Mouse (Mus musculus) cerebellum, postnatal 36 days (tissue): ENCODE results near the gene Ap3b2.
"Not testable (repeated sequence)": the region's sequence is repeated elsewhere in the genome, so short reads cannot be mapped to it uniquely, and the experiment has no call there.

ENCODE experiments used
- DNase-seq, 2 experiments: peaks; one replicate each; pipeline ENCODE4 v3.0.0; 2021 to 2022; ENCODE audit warnings: mixed read lengths in 2 of 2

The Ap3b2 gene

GRCm38 (mm10) chr7:81493331-81494021, at the start of gene Ap3b2:
TSS of gene Ap3b2 (minus strand) at chr7:81493925.
- peak; percentile 79 to 81 for DNase-seq

DNA sequence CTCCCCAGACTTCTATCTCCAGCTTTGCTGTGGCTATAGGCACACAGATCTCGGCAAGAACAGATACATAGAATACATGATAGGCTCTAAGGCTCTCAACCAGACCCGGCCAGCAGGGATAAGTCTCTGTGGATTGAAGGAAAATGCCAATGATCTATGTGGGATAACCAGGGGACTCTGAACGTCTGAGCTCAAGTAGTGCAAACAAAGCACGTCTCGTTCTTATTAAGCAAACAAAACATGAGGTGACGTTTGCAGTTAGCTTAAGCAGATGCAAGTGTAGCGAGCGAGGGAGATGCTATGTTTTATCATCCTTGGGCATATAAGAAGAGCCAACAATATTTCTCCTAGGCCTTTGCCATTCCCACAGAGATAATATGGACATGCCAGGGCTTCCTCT, 49.2 kb upstream of the Ap3b2 start:
- no peak for DNase-seq

GRCm38 (mm10) chr7:81541924-81542524, 48.3 kb upstream of the Ap3b2 start:
- peak; percentile 17 to 41 for DNase-seq

DNA sequence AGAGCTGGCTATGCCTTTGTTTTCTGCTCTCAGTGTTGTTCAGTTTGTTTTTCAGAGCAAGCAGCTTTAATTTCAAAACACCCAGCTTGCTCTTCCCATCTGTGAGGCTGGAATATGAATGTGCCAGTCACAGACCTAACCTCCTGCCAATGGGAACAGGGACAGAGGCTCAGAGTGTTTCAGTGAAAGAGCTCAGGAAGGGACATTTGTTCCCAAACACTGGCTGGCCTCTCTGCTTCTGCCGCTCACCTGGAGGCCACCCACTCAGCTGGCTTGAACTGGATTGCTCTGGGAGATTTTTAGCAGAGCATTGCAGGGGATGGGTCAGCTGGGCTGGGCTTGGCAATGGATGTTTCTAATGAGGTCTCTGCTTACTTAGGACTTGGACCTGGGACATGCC, 47.3 kb upstream of the Ap3b2 start:
- DNase-seq: peak in 1 of 2 experiments; percentile 5

DNA sequence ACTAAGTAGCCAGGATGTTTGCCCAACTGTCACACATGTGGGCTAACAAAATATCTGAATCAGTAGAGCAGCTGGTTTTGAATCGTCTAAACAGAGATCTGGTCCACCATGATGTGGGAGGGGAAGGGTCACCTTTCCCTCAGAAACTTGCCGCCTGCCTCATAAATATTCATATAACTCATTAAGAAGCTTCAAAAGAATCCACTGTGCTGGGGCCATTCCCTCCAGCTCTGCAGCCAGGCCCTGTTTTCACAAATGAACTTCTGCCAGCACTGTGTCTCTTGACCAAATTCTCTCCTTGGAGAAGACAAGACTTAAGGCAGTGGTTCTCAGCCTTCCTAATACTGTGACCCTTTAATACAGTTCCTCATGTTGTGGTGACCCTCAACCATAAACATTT, 45.8 kb upstream of the Ap3b2 start:
- no peak for DNase-seq

GRCm38 (mm10) chr7:81538070-81538675, 44.4 kb upstream of the Ap3b2 start:
- DNase-seq: no peak

GRCm38 (mm10) chr7:81536478-81536877, 42.8 kb upstream of the Ap3b2 start:
- DNase-seq: no peak

DNA sequence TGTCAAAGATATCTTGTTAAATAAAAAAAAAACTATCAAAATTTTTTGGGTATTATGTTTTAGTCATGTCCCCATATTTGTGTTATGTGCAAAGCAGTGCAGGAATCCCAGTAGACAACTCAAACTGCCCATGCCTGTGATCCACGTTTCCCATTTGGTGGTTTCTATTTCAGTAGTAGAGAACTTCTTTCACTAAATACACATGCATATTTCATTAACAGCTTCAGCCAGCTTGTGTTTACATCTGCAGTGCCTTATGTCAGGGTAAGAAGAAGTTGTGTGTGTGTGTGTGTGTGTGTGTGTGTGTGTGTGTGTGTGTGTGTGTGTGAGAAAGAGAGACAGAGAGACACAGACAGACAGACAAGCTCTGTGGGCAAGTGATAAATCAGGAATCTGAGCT, 37.7 kb upstream of the Ap3b2 start:
- DNase-seq: no peak

- DNase-seq: no peak
Measured at GRCm38 (mm10) chr7:81528918-81529317, 35.2 kb upstream of the Ap3b2 start.

DNA sequence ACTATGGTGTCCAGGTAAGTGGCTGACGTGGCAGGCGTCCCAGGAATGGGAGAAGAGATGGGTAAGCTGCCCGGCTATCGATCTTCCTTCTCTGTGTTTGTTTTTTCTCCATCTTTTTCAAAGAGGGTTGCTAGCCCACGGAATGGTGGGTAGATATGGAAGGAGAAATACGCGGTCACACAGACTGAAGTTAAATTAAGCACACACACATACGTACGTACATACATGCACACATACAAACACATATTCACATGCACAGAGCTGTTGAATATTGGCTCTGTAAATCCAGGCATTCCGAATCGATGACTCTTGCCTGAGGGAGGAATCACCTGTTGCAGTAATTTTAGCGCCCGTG, 29.9 kb upstream of the Ap3b2 start:
- DNase-seq: no peak

DNA sequence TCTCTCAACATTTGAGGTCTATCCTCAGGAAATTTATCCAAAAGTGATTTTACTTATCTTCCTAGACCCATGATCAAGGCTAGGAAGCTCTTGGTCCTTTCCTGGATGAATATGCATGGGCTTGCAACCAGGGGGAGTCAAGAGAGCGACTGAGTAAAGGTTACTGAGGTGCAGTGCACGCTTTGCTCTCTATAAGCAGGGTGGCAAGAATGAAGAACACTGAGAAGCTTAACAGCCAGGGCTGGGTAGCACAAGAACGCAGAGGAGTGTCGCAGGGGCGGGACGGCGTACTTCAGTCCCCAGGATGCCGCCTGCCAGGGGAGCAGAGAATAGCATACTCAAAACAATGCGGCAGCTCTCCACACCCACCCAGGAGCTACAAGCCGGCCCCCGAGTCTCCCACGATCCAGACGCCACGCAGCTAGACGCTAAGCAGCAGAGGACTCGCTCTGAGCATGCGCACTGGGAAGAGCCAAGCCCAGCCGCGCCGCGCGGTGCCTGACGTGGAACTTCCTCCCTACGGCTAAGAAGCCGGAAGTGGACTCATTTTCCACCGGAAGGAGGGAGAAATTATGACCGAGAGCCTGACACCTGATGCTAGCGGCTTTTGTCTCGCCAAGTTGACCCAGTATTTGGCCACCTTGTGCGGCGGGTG, 29.4 kb upstream of the Ap3b2 start:
- DNase-seq: peak; percentile 87 to 89

GRCm38 (mm10) chr7:81516154-81517030, 22.7 kb upstream of the Ap3b2 start:
- DNase-seq: no peak

DNA sequence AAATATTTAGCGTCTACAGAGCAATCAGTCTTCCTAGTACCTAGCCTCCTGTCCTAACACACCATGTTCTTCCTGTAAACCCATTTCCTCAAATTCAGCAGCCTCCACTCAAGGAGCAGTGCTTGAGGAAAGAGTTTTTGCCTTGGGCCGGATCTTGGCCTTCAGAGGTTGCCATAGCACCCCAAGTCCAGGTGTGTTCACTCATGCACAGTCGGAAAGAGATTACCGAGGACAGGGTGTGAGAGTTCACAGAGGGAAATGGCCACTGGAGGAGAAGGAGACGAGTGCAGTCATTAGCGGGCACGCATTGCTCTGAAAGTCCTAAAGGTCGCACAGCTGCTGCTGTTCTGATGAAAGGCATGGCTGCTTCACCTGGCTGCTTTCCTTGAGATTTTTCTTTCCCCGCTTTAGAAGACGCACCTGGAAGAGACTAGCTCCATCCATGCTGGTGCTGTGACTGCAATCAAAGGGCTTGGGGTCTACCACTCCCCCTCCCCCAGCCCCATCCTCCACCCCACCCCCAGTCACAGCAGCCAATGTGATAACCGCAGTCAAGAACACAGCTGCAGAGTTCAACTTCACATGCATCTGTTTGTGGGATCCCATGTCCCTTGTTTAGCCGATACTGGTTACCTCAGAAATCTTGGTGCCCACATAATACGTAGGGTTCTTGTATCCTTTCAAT, 21.3 kb upstream of the Ap3b2 start:
- DNase-seq: no peak

- DNase-seq: no peak
Measured at GRCm38 (mm10) chr7:81501050-81501449, 7.3 kb upstream of the Ap3b2 start.

DNA sequence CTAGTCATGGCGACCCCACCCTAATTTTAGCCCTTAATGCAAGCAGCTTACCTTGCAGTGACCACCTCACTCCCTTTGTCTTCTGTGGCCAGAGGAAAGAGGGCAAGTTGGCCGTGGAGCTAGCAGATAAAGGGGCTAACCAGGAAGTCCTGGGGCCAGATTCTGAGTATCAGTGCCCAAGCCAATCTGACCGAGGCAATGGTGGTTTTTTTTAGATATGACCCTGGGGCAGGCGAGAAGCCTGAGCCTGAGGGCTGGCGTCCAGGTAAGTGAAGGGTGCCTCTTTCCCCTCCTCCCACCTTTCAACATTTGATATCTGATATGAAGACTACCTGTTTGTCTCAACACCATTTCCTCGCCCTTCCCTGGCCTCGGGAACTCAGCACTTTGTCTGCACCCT, 4.5 kb upstream of the Ap3b2 start, which contains the start of gene BC048679:
Gene BC048679 (minus strand): TSS at position 101 of the 400 bp plus-strand sequence.
- no peak for DNase-seq

GRCm38 (mm10) chr7:81497171-81497570, 3.4 kb upstream of the Ap3b2 start:
- no peak for DNase-seq

GRCm38 (mm10) chr7:81492628-81493027, 1.1 kb downstream of the Ap3b2 start:
- no peak for DNase-seq

- no peak for DNase-seq
Measured at GRCm38 (mm10) chr7:81489649-81490048, 4.1 kb downstream of the Ap3b2 start.

DNA sequence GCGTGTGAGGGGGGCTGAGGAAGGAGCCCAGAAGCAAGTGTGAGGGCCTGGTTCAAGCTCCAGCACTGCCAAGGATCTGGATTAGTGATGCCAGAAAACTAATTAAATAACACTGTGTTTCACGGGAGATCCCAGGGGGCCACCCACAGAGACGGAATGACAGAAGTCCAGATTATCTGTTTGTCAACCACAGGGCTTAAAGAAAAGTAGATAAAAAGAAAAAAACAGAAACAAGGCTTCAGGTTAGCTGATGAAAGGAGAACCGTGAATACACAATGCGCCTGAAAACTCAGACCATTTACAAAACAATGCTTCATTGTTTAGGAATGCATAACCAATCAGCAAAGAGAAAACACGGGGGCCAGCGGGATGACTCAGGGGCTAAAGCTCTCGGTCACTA, 12.9 kb downstream of the Ap3b2 start:
- DNase-seq: peak; percentile 21 to 27

DNA sequence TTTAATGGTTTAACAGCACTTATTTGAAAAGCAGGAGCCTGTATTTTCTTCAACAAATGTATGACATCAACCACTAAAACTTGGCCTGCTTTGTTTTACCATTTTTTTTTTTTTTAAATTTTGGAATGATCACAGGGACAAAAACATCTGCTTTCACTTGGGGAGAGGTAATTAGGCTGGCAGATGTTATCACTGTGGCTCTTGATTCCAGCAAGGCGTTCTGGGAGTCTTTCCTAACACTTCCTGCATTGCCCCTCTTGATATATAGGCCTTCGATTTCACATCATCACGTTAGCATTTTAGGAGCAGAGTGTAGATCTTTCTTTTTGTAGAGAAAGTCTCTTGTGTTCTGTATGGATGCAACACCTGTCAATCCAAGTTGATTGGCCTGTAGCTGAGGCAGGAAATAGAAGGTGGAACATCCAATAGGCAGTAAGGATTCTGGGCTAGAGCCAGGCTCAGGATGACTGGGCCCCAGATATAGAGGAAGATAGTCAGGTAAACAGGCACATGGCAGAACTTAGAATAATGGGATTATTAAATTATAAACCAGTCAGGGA, 14.1 kb downstream of the Ap3b2 start:
- DNase-seq: no peak

DNA sequence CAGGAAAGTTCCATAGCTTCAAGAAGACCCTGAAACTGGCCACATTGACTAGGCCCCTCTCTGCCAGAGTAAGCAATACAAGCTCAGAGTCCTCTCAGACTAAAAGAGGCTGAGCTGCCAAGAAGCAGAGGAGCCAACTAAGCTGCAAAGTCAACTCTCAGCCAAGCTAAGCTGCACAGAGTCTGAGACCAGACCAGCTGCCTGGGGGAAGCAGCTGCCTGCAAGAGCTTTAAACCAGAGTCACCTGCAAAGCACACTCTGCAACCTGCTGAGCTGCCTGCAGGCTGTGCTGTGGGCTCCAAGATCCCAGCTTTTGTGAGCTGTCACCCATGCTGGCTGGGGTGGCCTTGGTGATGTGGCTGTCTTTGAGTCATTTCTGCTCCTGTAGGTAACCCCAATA, 15.5 kb downstream of the Ap3b2 start:
- DNase-seq: not testable (repeated sequence)

- no peak for DNase-seq
Measured at GRCm38 (mm10) chr7:81476833-81477232, 16.9 kb downstream of the Ap3b2 start.
